Mouse (Mus musculus): ENCODE results near the gene Mysm1. TPM values are rescaled to one million over a fixed set of nuclear protein-coding genes. Genes with fewer than 3 reads are reported as not detected.

Gene Mysm1
- total and polyA plus RNA-seq, 2 experiments from 2014 or later: 21.3 to 31.3 TPM

- no peak for ATAC-seq
- H3K27ac ChIP-seq (ENCODE audit: low read depth, low read length): no peak overlapping the region
- no peaks in the 10 kb centered on the region for H3K9me3 ChIP-seq (ENCODE audit: low read length)
- H3K9ac ChIP-seq: no peak overlapping the region
- DNase-seq: no peak
- no peaks in the 10 kb centered on the region for H3K27me3 ChIP-seq (ENCODE audit: insufficient read depth, low read length)
- H3K4me3 ChIP-seq (ENCODE audit: low read depth, low read length): no peak overlapping the region
- no peaks in the 10 kb centered on the region for H3K4me1 ChIP-seq (ENCODE audit: insufficient read depth)
- peaks cover 43% of the 10 kb centered on the region for H3K36me3 ChIP-seq (ENCODE audit: insufficient read depth)
- no peak overlapping the region for H3K4me2 ChIP-seq (ENCODE audit: low read depth)
- 91% methylated on average over 3 of the region's 3 CpGs for WGBS
- no peak for TF ChIP-seq CTCF (IDR thresholded peaks at IDR 0.05; ENCODE audit: low read depth)
These were observed 26.1 kb downstream of the Mysm1 start for GRCm38 (mm10) chr4:94952773-94953172.

DNA sequence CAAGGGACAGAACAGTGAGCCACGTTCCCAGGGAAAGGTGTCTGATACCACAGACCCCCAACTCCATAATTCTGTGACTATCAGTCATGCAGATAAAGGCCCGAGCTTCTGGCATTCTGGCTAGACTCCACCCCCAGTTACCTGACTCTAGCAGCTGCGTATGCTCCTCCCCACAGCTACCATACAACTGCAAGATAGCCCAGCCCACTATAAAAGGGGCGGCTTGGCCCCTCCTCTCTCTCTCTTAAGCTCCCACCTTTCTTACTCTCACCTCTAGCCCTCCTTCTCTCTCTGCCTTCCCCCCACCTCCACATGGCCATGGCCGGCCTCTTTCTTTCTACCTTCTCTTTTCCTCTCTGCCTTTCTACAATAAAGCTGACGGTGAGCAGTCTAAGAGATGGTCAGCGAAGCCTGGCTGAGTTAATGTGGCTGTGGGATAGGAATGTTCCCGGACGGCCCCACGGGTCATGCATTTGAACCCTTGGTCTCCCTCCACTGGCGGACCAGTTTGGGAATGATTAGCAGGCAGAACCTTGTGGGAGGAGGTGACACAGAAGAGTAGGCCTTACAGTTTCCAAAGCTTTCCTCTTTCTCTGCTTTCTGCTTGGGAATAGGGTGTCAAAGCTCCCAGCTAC lies 37.6 kb downstream of the Mysm1 start:
- 86% methylated on average over 11 of the region's 11 CpGs for WGBS
- no peak overlapping the region for H3K4me3 ChIP-seq (ENCODE audit: low read depth, low read length)
- TF ChIP-seq CTCF (IDR thresholded peaks at IDR 0.05; ENCODE audit: low read depth): no peak
- H3K27me3 ChIP-seq (ENCODE audit: insufficient read depth, low read length): no peaks in the 10 kb centered on the region
- DNase-seq (no peak), ATAC-seq (no peak)
- H3K9ac ChIP-seq: no peak overlapping the region
- no peak overlapping the region for H3K4me2 ChIP-seq (ENCODE audit: low read depth)
- H3K9me3 ChIP-seq (ENCODE audit: low read length): no peaks in the 10 kb centered on the region
- H3K36me3 ChIP-seq (ENCODE audit: insufficient read depth): peaks cover 39% of the 10 kb centered on the region
- H3K27ac ChIP-seq (ENCODE audit: low read depth, low read length): no peak overlapping the region
- H3K4me1 ChIP-seq (ENCODE audit: insufficient read depth): no peaks in the 10 kb centered on the region

GRCm38 (mm10) chr4:94928743-94929142 lies 50.2 kb downstream of the Mysm1 start, which contains the start of gene Eqtn:
TSS of gene Eqtn (minus strand) at chr4:94928843.
- no peak for ATAC-seq
- Histone ChIP-seq H3K9ac (no peak within 1 kb of the TSS), H3K27ac (ENCODE audit: low read depth, low read length) (no peak within 1 kb of the TSS), H3K36me3 (ENCODE audit: insufficient read depth) (no peaks in the 10 kb centered on the region), H3K4me1 (ENCODE audit: insufficient read depth) (no peaks in the 10 kb centered on the region), H3K9me3 (ENCODE audit: low read length) (no peaks in the 10 kb centered on the region), H3K4me3 (ENCODE audit: low read depth, low read length) (no peak within 1 kb of the TSS), H3K4me2 (ENCODE audit: low read depth) (no peak within 1 kb of the TSS), H3K27me3 (ENCODE audit: insufficient read depth, low read length) (no peaks in the 10 kb centered on the region)
- no peak for DNase-seq
- no peak for TF ChIP-seq CTCF (IDR thresholded peaks at IDR 0.05; ENCODE audit: low read depth)

- no peak for TF ChIP-seq CTCF (IDR thresholded peaks at IDR 0.05; ENCODE audit: low read depth)
- peak; percentile 12 for DNase-seq
- WGBS: 63% methylated on average over 3 of the region's 3 CpGs
- Histone ChIP-seq H3K9me3 (ENCODE audit: low read length) (no peaks in the 10 kb centered on the region), H3K4me1 (ENCODE audit: insufficient read depth) (no peaks in the 10 kb centered on the region), H3K36me3 (ENCODE audit: insufficient read depth) (no peaks in the 10 kb centered on the region), H3K4me3 (ENCODE audit: low read depth, low read length) (no peak overlapping the region), H3K9ac (no peak overlapping the region), H3K27me3 (ENCODE audit: insufficient read depth, low read length) (no peaks in the 10 kb centered on the region), H3K4me2 (ENCODE audit: low read depth) (no peak overlapping the region), H3K27ac (ENCODE audit: low read depth, low read length) (no peak overlapping the region)
- no peak for ATAC-seq
These were observed 77.1 kb downstream of the Mysm1 start for GRCm38 (mm10) chr4:94901780-94902179.

DNA sequence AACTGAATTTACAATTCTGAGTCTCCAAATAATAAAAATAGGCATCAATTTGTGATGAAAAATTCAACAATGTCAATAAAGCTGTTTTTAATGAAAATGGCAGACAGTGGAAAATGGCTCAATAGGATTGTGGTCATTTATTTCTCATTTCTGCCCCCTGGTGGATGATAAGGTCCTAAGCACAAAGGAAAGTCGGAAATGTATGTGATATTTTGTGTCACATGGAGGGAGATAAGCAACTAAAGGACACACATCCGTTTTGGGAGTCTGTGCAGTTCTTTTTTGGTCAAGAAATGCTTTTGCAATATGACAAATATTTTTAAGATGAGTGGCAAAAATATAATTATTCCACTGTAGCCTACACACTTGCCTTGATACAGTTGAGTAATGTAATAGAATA lies 78.2 kb downstream of the Mysm1 start:
- Histone ChIP-seq H3K4me2 (ENCODE audit: low read depth) (no peak overlapping the region), H3K4me1 (ENCODE audit: insufficient read depth) (no peaks in the 10 kb centered on the region), H3K4me3 (ENCODE audit: low read depth, low read length) (no peak overlapping the region), H3K9ac (no peak overlapping the region), H3K36me3 (ENCODE audit: insufficient read depth) (no peaks in the 10 kb centered on the region), H3K9me3 (ENCODE audit: low read length) (no peaks in the 10 kb centered on the region), H3K27ac (ENCODE audit: low read depth, low read length) (no peak overlapping the region), H3K27me3 (ENCODE audit: insufficient read depth, low read length) (no peaks in the 10 kb centered on the region)
- ATAC-seq (no peak), DNase-seq (no peak)
- peak; percentile 57 for TF ChIP-seq CTCF (IDR thresholded peaks at IDR 0.05; ENCODE audit: low read depth)
- 30% methylated on average over 2 of the region's 2 CpGs for WGBS

Other genes starting within 250 kb of the Mysm1 start
- gene Tek, start 239.8 kb downstream of the Mysm1 start, total RNA-seq (2014; rRNA removed): 7.1 and 10.4 TPM in 2 replicates
- gene Tek, start 239.8 kb downstream of the Mysm1 start, polyA plus RNA-seq (2015; fragmentation: Nextera tagmentation; extraction: Ambion mirVana): 6.1 and 6.8 TPM in 2 replicates
- gene Eqtn, start 50.3 kb downstream of the Mysm1 start, total RNA-seq (2014; rRNA removed): 0.31 TPM in 1 of 2 replicates, not detected in the other
- gene Eqtn, start 50.3 kb downstream of the Mysm1 start, polyA plus RNA-seq (2015; fragmentation: Nextera tagmentation; extraction: Ambion mirVana): not detected in 2 replicates
- 39.3 and 42.9 TPM in 2 replicates for gene Jun, start 73.1 kb upstream of the Mysm1 start, total RNA-seq (2014; rRNA removed)
- gene Jun, start 73.1 kb upstream of the Mysm1 start, polyA plus RNA-seq (2015; fragmentation: Nextera tagmentation; extraction: Ambion mirVana): 47.0 and 50.1 TPM in 2 replicates

Data from forebrain, postnatal 0 days (tissue).